Mouse (Mus musculus) limb, embryonic 13.5 days (tissue): ENCODE results near the gene Nmbr. TPM values are rescaled to one million over a fixed set of nuclear protein-coding genes. Genes with fewer than 3 reads are reported as not detected.

Source experiments
- ATAC-seq: fragments of 200-750 bp; cut with Nextera tagmentation; 2 replicates; pipeline ENCODE4 v1.8.0; 2017; ENCODE audit warnings: low read depth, moderate number of reproducible peaks, moderate TSS enrichment; ENCODE audit not compliant: low FRiP score
- H3K27ac ChIP-seq: fragments of 300-500 bp; sonication (generic); 2 replicates; pipeline ENCODE4 v1.5.1; 2015; ENCODE audit warnings: inconsistent platforms, mild to moderate bottlenecking, moderate library complexity
- H3K27me3 ChIP-seq: fragments of 300-500 bp; sonication (generic); 2 replicates; pipeline ENCODE4 v1.6.1; 2015; ENCODE audit warnings: mild to moderate bottlenecking, inconsistent platforms
- H3K36me3 ChIP-seq: fragments of 300-500 bp; sonication (generic); 2 replicates; pipeline ENCODE4 v1.6.1; 2015; ENCODE audit warnings: inconsistent platforms, mild to moderate bottlenecking, moderate library complexity
- H3K4me1 ChIP-seq: fragments of 300-500 bp; sonication (generic); 2 replicates; pipeline ENCODE4 v1.6.1; 2015; ENCODE audit warnings: inconsistent platforms
- H3K4me2 ChIP-seq: fragments of 300-500 bp; sonication (generic); replicated peaks from 2 replicates; pipeline ENCODE4 v1.6.1; 2015; ENCODE audit warnings: inconsistent platforms, mild to moderate bottlenecking, moderate library complexity
- H3K4me3 ChIP-seq: fragments of 300-500 bp; sonication (generic); 2 replicates; pipeline ENCODE4 v1.5.1; 2015; ENCODE audit warnings: moderate library complexity, mild to moderate bottlenecking, inconsistent platforms
- H3K9ac ChIP-seq: fragments of 300-500 bp; sonication (generic); 2 replicates; pipeline ENCODE4 v1.6.1; 2015; ENCODE audit warnings: mild to moderate bottlenecking, inconsistent platforms
- H3K9me3 ChIP-seq: fragments of 300-500 bp; sonication (generic); 2 replicates; pipeline ENCODE4 v1.6.1; 2016; ENCODE audit warnings: inconsistent platforms
- WGBS: fragments of 180-500 bp; shearing (Covaris S2); methylation state at CpG from one replicate; pipeline ENCODE4 v1.1.7; 2015; 5-methylcytosine and 5-hydroxymethylcytosine counted together
- polyA plus RNA-seq: library from polyadenylated mRNA; unstranded; fragments of >200 nt; fragmentation: Nextera tagmentation; extraction: Ambion mirVana; gene quantifications from 2 replicates; pipeline ENCODE4 v1.2.1, GENCODE M21; 2015

The Nmbr gene
- polyA plus RNA-seq, 1 experiment from 2014 or later = 0.15 TPM

DNA sequence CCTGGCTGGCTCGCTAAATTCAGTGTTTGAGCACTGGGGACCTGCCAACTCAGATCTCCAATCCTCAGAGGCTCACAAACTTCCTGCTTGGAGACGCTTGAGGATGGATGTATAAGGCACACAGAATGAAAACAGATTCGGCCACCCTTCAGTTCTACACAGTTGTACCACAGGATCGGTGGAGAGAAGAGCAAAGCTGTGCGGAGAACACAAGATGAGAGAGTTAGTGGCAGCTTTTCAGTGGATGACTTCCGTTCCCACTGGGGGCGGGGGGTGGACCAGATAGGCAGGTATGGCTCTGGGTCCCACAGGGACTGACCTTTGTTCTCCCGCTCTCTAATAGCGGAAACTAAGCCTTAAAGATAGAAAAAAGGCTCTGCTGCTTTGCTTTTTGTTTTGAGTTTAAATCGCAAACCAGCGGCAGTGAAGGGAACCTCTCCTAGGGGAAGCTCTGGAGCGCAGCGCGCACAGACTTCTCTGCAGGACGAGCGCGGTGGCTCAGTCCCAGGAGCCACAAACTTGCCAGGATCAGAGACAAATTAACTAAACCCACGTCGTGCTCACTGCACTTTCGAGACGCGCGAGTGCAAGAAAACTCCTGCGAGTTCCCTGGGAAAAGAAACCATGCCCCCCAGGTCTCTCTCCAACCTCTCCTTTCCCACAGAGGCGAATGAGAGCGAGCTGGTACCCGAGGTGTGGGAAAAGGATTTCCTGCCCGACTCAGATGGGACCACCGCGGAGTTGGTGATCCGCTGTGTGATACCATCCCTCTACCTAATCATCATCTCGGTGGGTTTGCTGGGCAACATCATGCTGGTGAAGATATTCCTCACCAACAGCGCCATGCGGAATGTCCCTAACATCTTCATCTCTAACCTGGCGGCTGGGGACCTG is 54.5 kb downstream of the Nmbr start:
- H3K27me3 ChIP-seq = peaks cover 32% of the 10 kb centered on the region

DNA sequence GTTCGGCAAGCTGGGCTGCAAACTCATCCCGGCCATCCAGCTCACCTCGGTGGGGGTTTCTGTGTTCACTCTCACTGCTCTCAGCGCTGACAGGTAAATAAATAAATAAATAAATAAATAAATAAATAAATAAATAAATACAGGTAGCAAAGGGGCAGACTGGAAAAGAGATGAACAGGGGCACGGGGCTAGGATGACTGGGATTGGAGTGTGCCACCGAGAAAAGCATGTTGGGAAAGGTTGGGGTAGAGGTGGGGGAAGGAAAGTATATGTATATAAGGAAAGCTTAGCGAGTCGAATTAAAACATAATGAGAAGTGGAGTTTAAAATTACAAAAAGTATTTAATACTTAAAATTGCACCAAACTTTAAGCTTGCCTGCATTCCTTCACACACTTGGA is 55.2 kb downstream of the Nmbr start:
- Histone ChIP-seq H3K9me3 (no peaks in the 10 kb centered on the region), H3K27me3 (peaks cover 33% of the 10 kb centered on the region), H3K4me2 (peak overlapping the region; percentile 83), H3K27ac (no peak overlapping the region), H3K4me3 (peak overlapping the region; percentile 44), H3K9ac (no peak overlapping the region), H3K36me3 (no peaks in the 10 kb centered on the region), H3K4me1 (0 out of 2 replicates have a peak, but pooled peaks cover 11% of the 10 kb centered on the region)
- 25% methylated on average over 8 of the region's 8 CpGs for WGBS
- no peak for ATAC-seq

More for the DNA sequence above, 54.5 kb downstream of the Nmbr start:
- H3K4me3 ChIP-seq = peak overlapping the region; percentile 44
- no peaks in the 10 kb centered on the region for H3K36me3 ChIP-seq
- peak overlapping the region; percentile 59 for H3K9ac ChIP-seq
- no peak overlapping the region for H3K27ac ChIP-seq
- no peaks in the 10 kb centered on the region for H3K9me3 ChIP-seq
- peak; percentile 32; the same call in 1 of the 2 replicates for ATAC-seq
- 0 out of 2 replicates have a peak, but pooled peaks cover 11% of the 10 kb centered on the region for H3K4me1 ChIP-seq
- 1% methylated on average over 35 of the region's 35 CpGs for WGBS
- H3K4me2 ChIP-seq = peak overlapping the region; percentile 83

- Histone ChIP-seq H3K4me1 (0 out of 2 replicates have a peak, but pooled peaks cover 3% of the 10 kb centered on the region), H3K4me3 (no peak overlapping the region), H3K36me3 (no peaks in the 10 kb centered on the region), H3K4me2 (no peak overlapping the region), H3K9me3 (no peaks in the 10 kb centered on the region), H3K27me3 (no peaks in the 10 kb centered on the region), H3K27ac (no peak overlapping the region), H3K9ac (no peak overlapping the region)
- no peak for ATAC-seq
- 86% methylated on average over 10 of the region's 10 CpGs for WGBS
These were observed 65.0 kb downstream of the Nmbr start for GRCm38 (mm10) chr10:14770227-14770910.

- no peak overlapping the region for H3K9ac ChIP-seq
- H3K4me3 ChIP-seq = no peak overlapping the region
- no peak overlapping the region for H3K27ac ChIP-seq
- no peak overlapping the region for H3K4me2 ChIP-seq
- H3K4me1 ChIP-seq = 0 out of 2 replicates have a peak, but pooled peaks cover 3% of the 10 kb centered on the region
- H3K36me3 ChIP-seq = no peaks in the 10 kb centered on the region
- 35% methylated on average over 2 of the region's 2 CpGs for WGBS
- ATAC-seq = no peak; the same call in 1 of the 2 replicates
- H3K27me3 ChIP-seq = no peaks in the 10 kb centered on the region
- no peaks in the 10 kb centered on the region for H3K9me3 ChIP-seq
These were observed 69.1 kb downstream of the Nmbr start for GRCm38 (mm10) chr10:14774499-14774898.

- Histone ChIP-seq H3K27me3 (no peaks in the 10 kb centered on the region), H3K36me3 (no peaks in the 10 kb centered on the region), H3K4me3 (no peak overlapping the region), H3K9ac (no peak overlapping the region), H3K4me2 (no peak overlapping the region), H3K9me3 (no peaks in the 10 kb centered on the region), H3K4me1 (no peaks in the 10 kb centered on the region), H3K27ac (no peak overlapping the region)
- no peak for ATAC-seq
- 63% methylated on average over 2 of the region's 2 CpGs for WGBS
These were observed 84.6 kb downstream of the Nmbr start for GRCm38 (mm10) chr10:14789969-14790368.

DNA sequence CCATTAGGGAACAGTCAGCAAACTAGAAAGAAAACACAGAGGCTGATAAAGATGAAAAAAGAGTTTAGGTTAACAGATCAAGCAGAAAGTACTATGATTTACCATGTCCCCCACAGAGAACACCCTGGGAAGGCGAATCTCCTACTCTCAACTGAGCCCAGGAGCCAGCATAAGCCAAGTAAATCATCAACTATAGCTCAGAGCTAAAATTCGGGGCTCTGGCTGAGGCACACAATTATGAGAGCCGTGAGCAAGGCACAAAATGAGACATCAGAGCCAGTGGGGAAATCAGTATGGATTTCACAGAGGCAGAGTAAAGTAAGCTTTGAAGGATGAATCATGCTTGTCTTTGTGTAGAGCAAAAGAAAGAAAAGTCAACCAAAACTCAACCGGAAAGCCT is 111.6 kb downstream of the Nmbr start:
- H3K9me3 ChIP-seq = no peaks in the 10 kb centered on the region
- H3K4me3 ChIP-seq = no peak overlapping the region
- ATAC-seq = no peak
- 74% methylated on average over 4 of the region's 4 CpGs for WGBS
- no peaks in the 10 kb centered on the region for H3K4me1 ChIP-seq
- no peaks in the 10 kb centered on the region for H3K27me3 ChIP-seq
- H3K27ac ChIP-seq = no peak overlapping the region
- no peak overlapping the region for H3K9ac ChIP-seq
- no peaks in the 10 kb centered on the region for H3K36me3 ChIP-seq
- H3K4me2 ChIP-seq = no peak overlapping the region

Other genes starting within 250 kb of the Nmbr start
- 6.7 and 6.8 TPM in 2 replicates for gene Adgrg6, start 159.9 kb upstream of the Nmbr start, polyA plus RNA-seq
- 103 and 108 TPM in 2 replicates for gene Vta1, start within 50 bp of the Nmbr start, polyA plus RNA-seq
- 0.15 TPM in 1 of 2 replicates, not detected in the other for gene Gje1, start 12.6 kb downstream of the Nmbr start, polyA plus RNA-seq